Mouse (Mus musculus) left cerebral cortex, adult 8-10 months (tissue): ENCODE measurements around the gene Rnf138rt1. TPM values are rescaled to one million over a fixed set of nuclear protein-coding genes. Genes with fewer than 3 reads are reported as not detected.

Experiments
- DNase-seq, 2 experiments: peaks; one replicate each; pipeline ENCODE4 v3.0.0; 2022; ENCODE audit warnings: low spot score in 2 of 2
- total RNA-seq, 4 experiments: library from RNA; stranded (reverse); gene quantifications; 2 replicates each; pipeline ENCODE4 v1.2.4; 2022

Gene Rnf138rt1
- 1 to 10 TPM in 1 of 4 experiments, under 1 TPM in 3; 0.40 to 1.5 (median 0.64) TPM for total RNA-seq

- no peak for DNase-seq
Measured at GRCm38 (mm10) chrX:163760617-163761434, at the start of gene Rnf138rt1. Gene Rnf138rt1 (minus strand): TSS chrX:163761329.

- DNase-seq, result no peak
Measured at GRCm38 (mm10) chrX:163807270-163807669, 46.1 kb upstream of the Rnf138rt1 start.

GRCm38 (mm10) chrX:163766290-163766689 lies 5.2 kb upstream of the Rnf138rt1 start:
- DNase-seq, result no peak

GRCm38 (mm10) chrX:163761435-163761828 lies 303 bp upstream of the Rnf138rt1 start:
- no peak for DNase-seq

GRCm38 (mm10) chrX:163745996-163746395 lies 15.1 kb downstream of the Rnf138rt1 start:
- no peak for DNase-seq

- no peak for DNase-seq
Measured at GRCm38 (mm10) chrX:163743896-163744295, 17.2 kb downstream of the Rnf138rt1 start.

GRCm38 (mm10) chrX:163738904-163739303 lies 22.2 kb downstream of the Rnf138rt1 start:
- no peak for DNase-seq

GRCm38 (mm10) chrX:163734145-163734544 lies 27.0 kb downstream of the Rnf138rt1 start:
- DNase-seq, result no peak

- DNase-seq, result no peak
Measured at GRCm38 (mm10) chrX:163723630-163724029, 37.5 kb downstream of the Rnf138rt1 start.

GRCm38 (mm10) chrX:163722785-163723577 lies 38.1 kb downstream of the Rnf138rt1 start:
- no peak for DNase-seq

- DNase-seq, result no peak
Measured at GRCm38 (mm10) chrX:163720597-163720996, 40.5 kb downstream of the Rnf138rt1 start.

Other genes with a start within 250 kb of the Rnf138rt1 start
- 1 to 10 TPM in 3 of 4 experiments, under 1 TPM in 1; 0.97 to 1.8 (median 1.1) TPM for gene Grpr, start 211.7 kb downstream of the Rnf138rt1 start, total RNA-seq
- 10 to 100 TPM; 39.1 to 45.2 (median 42.7) TPM for gene Ap1s2, start 147.7 kb upstream of the Rnf138rt1 start, total RNA-seq
- 10 to 100 TPM; 30.5 to 54.2 (median 43.9) TPM for gene Zrsr2, start 197.3 kb upstream of the Rnf138rt1 start, total RNA-seq